ENCODE assay signal across 8 mouse cellular contexts in genomic region chr2:30093471-30094207, GRCm38 (mm10). TPM values are rescaled to one million over a fixed set of nuclear protein-coding genes. Genes with fewer than 3 reads are reported as not detected.
DNase-seq lines count a peak whose midpoint lies in the region; ATAC-seq lines count a peak whose summit lies in the region.

Gene Zdhhc12 (minus strand): TSS chr2:30093648.

- H3K9me3 ChIP-seq in heart, embryonic 13.5 days: no peaks in the 10 kb centered on the region
- H3K9me3 ChIP-seq in liver, embryonic 12.5 days (replicated peaks): no peaks in the 10 kb centered on the region
- no peaks in the 10 kb centered on the region for H3K9me3 ChIP-seq in stomach, embryonic 15.5 days

- H3K27ac ChIP-seq in brown adipose tissue, adult 24 weeks (replicated peaks; ENCODE audit: low read depth, low read length): 0 out of 2 replicates have a peak within 1 kb of the TSS, but pooled peaks have one; percentile 1
- H3K27ac ChIP-seq in heart, embryonic 13.5 days (replicated peaks): peak within 1 kb of the TSS; percentile 63
- peak within 1 kb of the TSS; percentile 78 for H3K27ac ChIP-seq in liver, embryonic 12.5 days
- peak within 1 kb of the TSS; percentile 86 for H3K27ac ChIP-seq in stomach, embryonic 15.5 days

- peak; percentile 96 for ATAC-seq in heart, embryonic 13.5 days (ENCODE audit: extremely low read depth, insufficient number of reproducible peaks, low FRiP score, low TSS enrichment)
- peak; percentile 98 for ATAC-seq in liver, embryonic 12.5 days
- peak; percentile 99 for ATAC-seq in stomach, embryonic 15.5 days (ENCODE audit: insufficient read depth, low FRiP score, low read depth)

- peaks cover 3% of the 10 kb centered on the region; the same call in 1 of the 2 replicates for H3K4me1 ChIP-seq in brown adipose tissue, adult 24 weeks (ENCODE audit: control insufficient read depth, insufficient read depth, insufficient read length, low read length)
- peaks cover 23% of the 10 kb centered on the region for H3K4me1 ChIP-seq in heart, embryonic 13.5 days
- peaks cover 31% of the 10 kb centered on the region for H3K4me1 ChIP-seq in liver, embryonic 12.5 days
- peaks cover 23% of the 10 kb centered on the region for H3K4me1 ChIP-seq in stomach, embryonic 15.5 days

- peak within 1 kb of the TSS; percentile 89 for H3K9ac ChIP-seq in heart, embryonic 13.5 days
- peak within 1 kb of the TSS; percentile 87 for H3K9ac ChIP-seq in liver, embryonic 12.5 days
- H3K9ac ChIP-seq in stomach, embryonic 15.5 days: peak within 1 kb of the TSS; percentile 57

- peak within 1 kb of the TSS; percentile 77 for H3K4me2 ChIP-seq in heart, embryonic 13.5 days
- H3K4me2 ChIP-seq in liver, embryonic 12.5 days: peak within 1 kb of the TSS; percentile 90
- peak within 1 kb of the TSS; percentile 89 for H3K4me2 ChIP-seq in stomach, embryonic 15.5 days

- DNase-seq in CD4-positive, CD25-positive, alpha-beta regulatory T cell, adult 2 months (ENCODE audit: low read depth, low spot score): peak; percentile 99
- peak; percentile 50 for DNase-seq in fat pad, adult 2 months (ENCODE audit: extremely low read depth, low read depth, low spot score)
- peak; percentile 97 for DNase-seq in kidney, postnatal 10 days
- peak; percentile 91 to 97 for DNase-seq in natural killer cell, adult 2 months (ENCODE audit: low spot score in 2 of 2)

- peaks cover 38% of the 10 kb centered on the region for H3K36me3 ChIP-seq in heart, embryonic 13.5 days
- H3K36me3 ChIP-seq in liver, embryonic 12.5 days: peaks cover 39% of the 10 kb centered on the region
- H3K36me3 ChIP-seq in stomach, embryonic 15.5 days: peaks cover 13% of the 10 kb centered on the region

- H3K27me3 ChIP-seq in heart, embryonic 13.5 days (replicated peaks): no peaks in the 10 kb centered on the region
- no peaks in the 10 kb centered on the region for H3K27me3 ChIP-seq in liver, embryonic 12.5 days (replicated peaks)
- H3K27me3 ChIP-seq in stomach, embryonic 15.5 days (replicated peaks): no peaks in the 10 kb centered on the region

- WGBS in heart, embryonic 13.5 days: under 1% methylated on average over 50 of the region's 51 CpGs
- under 1% methylated on average over 44 of the region's 51 CpGs for WGBS in liver, embryonic 12.5 days (ENCODE audit: insufficient replicate concordance)
- 0% methylated on average over 51 of the region's 51 CpGs for WGBS in stomach, embryonic 15.5 days

- peak within 1 kb of the TSS; percentile 62 for H3K4me3 ChIP-seq in brown adipose tissue, adult 24 weeks (ENCODE audit: insufficient read depth, low read depth, low read length)
- peak within 1 kb of the TSS; percentile 74 for H3K4me3 ChIP-seq in heart, embryonic 13.5 days
- H3K4me3 ChIP-seq in liver, embryonic 12.5 days: peak within 1 kb of the TSS; percentile 77
- H3K4me3 ChIP-seq in stomach, embryonic 15.5 days (replicated peaks): peak within 1 kb of the TSS; percentile 61

RNA-seq across cellular contexts. Expression of gene Zdhhc12, which starts in this region (rescaled TPM):
- 3.8 and 5.7 TPM in 2 replicates for polyA plus RNA-seq in brown adipose tissue, adult 24 weeks (2012; ENCODE audit: insufficient read depth, insufficient read length, missing spikeins)
- polyA plus RNA-seq in heart, embryonic 13.5 days (2015; fragmentation: Nextera tagmentation; extraction: Ambion mirVana): 36.5 and 45.5 TPM in 2 replicates
- polyA plus RNA-seq in liver, embryonic 12.5 days (2016; fragmentation: Nextera tagmentation; extraction: Ambion mirVana): 29.7 and 31.0 TPM in 2 replicates
- 46.5 and 47.1 TPM in 2 replicates for polyA plus RNA-seq in stomach, embryonic 15.5 days (2015; fragmentation: Nextera tagmentation; extraction: Ambion mirVana)

Comparison
In these comparisons a context has a peak if more than half of its experiments do, and no peak if none do; other contexts are left out.
1. Peak in every context shown above with its lines: DNase-seq, ATAC-seq, H3K4me3 ChIP-seq and H3K27ac ChIP-seq.
2. H3K27ac ChIP-seq: peak in every context shown above with its lines; median percentile 86 in stomach, embryonic 15.5 days; 78 in liver, embryonic 12.5 days; 63 in heart, embryonic 13.5 days; 1 in brown adipose tissue, adult 24 weeks.